Mouse (Mus musculus) urinary bladder, postnatal 14 days (tissue): ENCODE measurements around the gene Mns1.

Experiments used
- DNase-seq: peaks from one replicate; pipeline ENCODE4 v3.0.0; 2021; ENCODE audit warnings: low spot score

The Mns1 gene

DNA sequence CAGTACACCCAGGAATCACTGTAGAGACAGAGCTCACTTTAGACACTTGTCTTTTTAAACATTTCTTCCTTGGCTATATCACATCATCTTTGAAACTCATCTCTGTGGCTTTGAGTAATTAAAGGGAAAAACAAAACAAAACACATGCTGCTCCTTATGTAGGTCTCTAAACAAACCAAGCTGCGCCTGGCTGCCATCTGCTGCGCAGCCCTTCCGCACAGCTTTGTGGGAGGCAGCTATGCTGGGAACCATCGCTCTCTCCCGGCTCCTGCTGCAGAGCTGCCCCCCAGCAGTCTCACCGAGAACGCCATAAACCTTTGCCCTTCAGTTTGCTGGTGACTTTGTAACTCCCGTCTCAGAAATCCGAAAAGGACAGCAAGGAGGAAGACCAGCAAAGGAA lies 37.7 kb downstream of the Mns1 start:
- DNase-seq = no peak

DNA sequence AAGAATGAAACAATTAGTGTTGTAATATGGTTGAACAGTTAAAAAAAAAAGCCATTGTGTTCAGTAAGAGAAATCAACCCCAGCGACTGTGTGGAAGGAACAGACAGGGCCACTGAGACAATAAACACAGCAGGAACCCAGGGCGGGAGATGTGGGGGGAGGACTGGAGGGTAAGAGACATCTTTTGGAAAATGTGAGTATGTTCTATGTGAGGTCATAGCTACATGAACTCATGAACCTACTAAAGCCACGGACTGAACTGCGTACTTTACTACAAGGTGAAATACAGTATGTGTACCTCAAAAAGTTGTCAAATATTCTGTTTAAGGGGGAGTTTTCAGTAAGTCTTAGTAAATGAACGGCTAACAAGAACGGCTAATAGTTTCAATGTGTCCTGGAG lies 39.5 kb downstream of the Mns1 start:
- DNase-seq = no peak

- DNase-seq = no peak
Observed at GRCm38 (mm10) chr9:72479276-72479675, 41.5 kb downstream of the Mns1 start.

GRCm38 (mm10) chr9:72488523-72488922 lies 50.7 kb downstream of the Mns1 start:
- DNase-seq = no peak

- no peak for DNase-seq
Observed at GRCm38 (mm10) chr9:72489131-72489530, 51.3 kb downstream of the Mns1 start.

- DNase-seq = peak; percentile 94
Observed at GRCm38 (mm10) chr9:72491559-72492193, 53.9 kb downstream of the Mns1 start.

DNA sequence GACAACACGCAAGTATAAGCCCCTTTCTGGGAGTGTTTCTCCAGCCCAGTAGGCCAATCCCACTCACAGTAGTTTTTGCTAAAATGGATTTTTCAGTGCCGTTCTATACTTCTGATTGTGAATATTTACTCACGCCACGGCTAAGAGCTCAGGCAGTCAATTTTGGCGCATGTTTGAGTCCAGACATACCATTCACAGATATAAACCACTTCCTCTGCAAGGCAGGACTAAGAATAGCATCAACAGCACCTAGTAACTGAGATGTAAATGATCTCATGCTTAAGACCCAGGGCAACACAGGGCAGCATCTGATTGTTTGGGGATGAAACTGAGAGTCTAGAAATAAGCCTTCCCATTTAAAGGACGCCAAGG lies 54.4 kb downstream of the Mns1 start, which contains the start of gene Tex9:
TSS of gene Tex9 (minus strand) at position 19 of the 372 bp plus-strand sequence.
- no peak for DNase-seq

DNA sequence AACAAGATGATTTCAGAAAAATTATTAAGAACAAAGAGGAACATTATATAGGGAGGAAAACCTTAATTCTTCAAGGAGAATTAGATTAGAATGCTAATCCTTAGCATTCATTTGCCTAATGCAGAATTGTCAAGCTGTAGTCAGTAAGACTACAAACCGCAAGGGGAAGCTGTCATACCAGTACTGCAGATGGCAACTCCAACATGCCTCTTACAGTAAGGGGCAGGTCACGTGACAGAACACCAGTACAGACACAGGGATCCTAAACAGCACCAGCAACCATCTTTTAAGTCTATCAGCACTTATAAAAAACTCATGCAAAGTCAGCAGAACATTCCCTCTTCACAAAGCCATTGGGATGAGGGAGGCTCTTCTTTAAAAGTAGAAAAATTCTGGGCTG lies 55.7 kb downstream of the Mns1 start:
- DNase-seq = no peak

DNA sequence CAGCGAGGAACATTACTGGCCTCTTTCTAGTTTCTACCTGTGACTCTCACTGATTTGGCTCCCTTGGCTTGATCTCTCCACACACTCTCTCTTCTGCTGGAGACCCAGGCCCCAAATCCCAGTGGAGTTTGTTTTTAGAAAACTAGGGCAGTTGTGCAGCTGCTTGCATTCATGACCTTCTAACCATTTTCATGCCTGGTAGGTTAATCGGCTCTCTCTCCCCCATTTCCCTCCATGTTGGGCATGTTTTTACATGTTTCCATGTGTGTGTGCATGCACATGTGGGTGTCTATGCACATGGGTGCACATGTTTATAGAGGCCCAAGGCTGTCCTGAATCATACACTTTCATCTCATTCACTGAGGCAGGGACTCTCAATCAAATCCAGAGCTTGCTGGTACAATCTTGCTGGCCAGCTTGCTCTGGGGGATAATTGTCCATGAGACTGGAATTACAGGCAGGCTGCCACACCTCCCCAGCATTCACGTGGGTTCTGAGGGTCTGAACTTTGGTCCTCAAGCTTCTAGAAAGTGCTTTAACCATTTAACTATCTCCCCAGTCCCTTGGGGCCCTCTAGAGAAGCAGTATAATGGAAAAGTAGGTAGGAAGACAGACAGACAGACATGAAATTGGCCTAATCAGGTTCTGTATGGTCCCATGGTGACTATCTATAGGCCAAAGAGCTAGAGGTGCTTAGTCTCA lies 56.3 kb downstream of the Mns1 start:
- DNase-seq = no peak

DNA sequence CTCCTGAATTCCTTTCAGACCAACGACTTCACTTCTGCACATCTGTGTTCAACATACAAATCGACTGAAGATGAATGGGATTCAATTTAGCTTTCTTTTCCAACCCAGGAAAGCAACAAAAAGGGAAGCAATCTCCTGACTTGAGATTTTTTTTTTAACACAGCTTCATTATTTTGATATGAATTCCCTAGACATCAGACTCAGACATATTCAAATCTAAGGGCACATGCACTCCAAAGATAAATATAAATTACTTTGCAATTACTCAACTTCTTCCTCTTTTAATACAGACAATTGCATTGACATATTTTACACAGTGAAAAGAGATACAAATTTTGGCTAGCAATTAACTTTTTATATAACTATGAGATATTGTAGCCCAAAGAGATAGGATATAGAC lies 58.9 kb downstream of the Mns1 start:
- no peak for DNase-seq

- no peak for DNase-seq
Observed at GRCm38 (mm10) chr9:72497171-72497570, 59.4 kb downstream of the Mns1 start.
